Mouse (Mus musculus): ENCODE results near the gene Rabgap1l. TPM values are rescaled to one million over a fixed set of nuclear protein-coding genes. Genes with fewer than 3 reads are reported as not detected.
A peak's percentile ranks its signal among the peaks of the same experiment; 100 is the strongest.
"Not testable (repeated sequence)": the region's sequence is repeated elsewhere in the genome, so short reads cannot be mapped to it uniquely, and the experiment has no call there.

Gene Rabgap1l
- polyA plus RNA-seq, 1 experiment: 12.9 TPM

GRCm38 (mm10) chr1:160292058-160292457 lies 501.0 kb downstream of the Rabgap1l start:
- Histone ChIP-seq H3K4me3 (ENCODE audit: insufficient read depth, low read depth, low read length) (no peak overlapping the region), H3K4me1 (ENCODE audit: control insufficient read depth, insufficient read depth, low read length) (peaks cover 4% of the 10 kb centered on the region), H3K27ac (ENCODE audit: insufficient read depth, low read depth, low read length) (no peak overlapping the region), H3K36me3 (ENCODE audit: control insufficient read depth, insufficient read depth, low read length) (no peaks in the 10 kb centered on the region), H3K27me3 (replicated peaks; ENCODE audit: control insufficient read depth, insufficient read depth, low read length) (no peaks in the 10 kb centered on the region)
- TF ChIP-seq POLR2A (IDR thresholded peaks at IDR 0.05; ENCODE audit: low read depth, low read length): no peak
- no peak for TF ChIP-seq CTCF (conservative IDR thresholded peaks at IDR 0.05; ENCODE audit: insufficient read depth, insufficient read length, low read depth, low read length)
- no peak for DNase-seq
- WGBS: 94% methylated on average over 2 of the region's 2 CpGs

GRCm38 (mm10) chr1:160290242-160290641 lies 502.8 kb downstream of the Rabgap1l start:
- peak overlapping the region; percentile 74 for H3K27ac ChIP-seq (ENCODE audit: insufficient read depth, low read depth, low read length)
- TF ChIP-seq CTCF (conservative IDR thresholded peaks at IDR 0.05; ENCODE audit: insufficient read depth, insufficient read length, low read depth, low read length) (no peak), POLR2A (IDR thresholded peaks at IDR 0.05; ENCODE audit: low read depth, low read length) (no peak)
- no peaks in the 10 kb centered on the region for H3K27me3 ChIP-seq (replicated peaks; ENCODE audit: control insufficient read depth, insufficient read depth, low read length)
- peak; percentile 65 for DNase-seq
- no peak overlapping the region for H3K4me3 ChIP-seq (ENCODE audit: insufficient read depth, low read depth, low read length)
- peaks cover 4% of the 10 kb centered on the region for H3K4me1 ChIP-seq (ENCODE audit: control insufficient read depth, insufficient read depth, low read length)
- H3K36me3 ChIP-seq (ENCODE audit: control insufficient read depth, insufficient read depth, low read length): no peaks in the 10 kb centered on the region
- WGBS: 40% methylated on average over 9 of the region's 9 CpGs

- DNase-seq: no peak
- H3K4me1 ChIP-seq (ENCODE audit: control insufficient read depth, insufficient read depth, low read length): peaks cover 4% of the 10 kb centered on the region
- no peak overlapping the region for H3K4me3 ChIP-seq (ENCODE audit: insufficient read depth, low read depth, low read length)
- no peaks in the 10 kb centered on the region for H3K27me3 ChIP-seq (replicated peaks; ENCODE audit: control insufficient read depth, insufficient read depth, low read length)
- no peak overlapping the region for H3K27ac ChIP-seq (ENCODE audit: insufficient read depth, low read depth, low read length)
- no peaks in the 10 kb centered on the region for H3K36me3 ChIP-seq (ENCODE audit: control insufficient read depth, insufficient read depth, low read length)
- 71% methylated on average over 5 of the region's 5 CpGs for WGBS
- TF ChIP-seq POLR2A (IDR thresholded peaks at IDR 0.05; ENCODE audit: low read depth, low read length) (no peak), CTCF (conservative IDR thresholded peaks at IDR 0.05; ENCODE audit: insufficient read depth, insufficient read length, low read depth, low read length) (no peak)
Measured at GRCm38 (mm10) chr1:160287058-160287645, 505.9 kb downstream of the Rabgap1l start.

GRCm38 (mm10) chr1:160286400-160287057 lies 506.5 kb downstream of the Rabgap1l start:
- no peaks in the 10 kb centered on the region for H3K36me3 ChIP-seq (ENCODE audit: control insufficient read depth, insufficient read depth, low read length)
- no peak for TF ChIP-seq POLR2A (IDR thresholded peaks at IDR 0.05; ENCODE audit: low read depth, low read length)
- no peak for TF ChIP-seq CTCF (conservative IDR thresholded peaks at IDR 0.05; ENCODE audit: insufficient read depth, insufficient read length, low read depth, low read length)
- WGBS: 62% methylated on average over 7 of the region's 7 CpGs
- no peaks in the 10 kb centered on the region for H3K27me3 ChIP-seq (replicated peaks; ENCODE audit: control insufficient read depth, insufficient read depth, low read length)
- H3K4me1 ChIP-seq (ENCODE audit: control insufficient read depth, insufficient read depth, low read length): peaks cover 4% of the 10 kb centered on the region
- DNase-seq: no peak
- no peak overlapping the region for H3K4me3 ChIP-seq (ENCODE audit: insufficient read depth, low read depth, low read length)
- H3K27ac ChIP-seq (ENCODE audit: insufficient read depth, low read depth, low read length): no peak overlapping the region

- no peaks in the 10 kb centered on the region for H3K36me3 ChIP-seq (ENCODE audit: control insufficient read depth, insufficient read depth, low read length)
- no peaks in the 10 kb centered on the region for H3K27me3 ChIP-seq (replicated peaks; ENCODE audit: control insufficient read depth, insufficient read depth, low read length)
- H3K4me1 ChIP-seq (ENCODE audit: control insufficient read depth, insufficient read depth, low read length): 0 out of 2 replicates have a peak, but pooled peaks cover 4% of the 10 kb centered on the region
- 89% methylated on average over 4 of the region's 4 CpGs for WGBS
- no peak overlapping the region for H3K4me3 ChIP-seq (ENCODE audit: insufficient read depth, low read depth, low read length)
- TF ChIP-seq CTCF (conservative IDR thresholded peaks at IDR 0.05; ENCODE audit: insufficient read depth, insufficient read length, low read depth, low read length): no peak
- no peak for TF ChIP-seq POLR2A (IDR thresholded peaks at IDR 0.05; ENCODE audit: low read depth, low read length)
- DNase-seq: no peak
- no peak overlapping the region for H3K27ac ChIP-seq (ENCODE audit: insufficient read depth, low read depth, low read length)
Measured at GRCm38 (mm10) chr1:160284241-160284640, 508.8 kb downstream of the Rabgap1l start.

- not testable (repeated sequence) for H3K27me3 ChIP-seq (replicated peaks; ENCODE audit: control insufficient read depth, insufficient read depth, low read length)
- 97% methylated on average over 2 of the region's 2 CpGs for WGBS
Measured at GRCm38 (mm10) chr1:160282166-160282874, 510.7 kb downstream of the Rabgap1l start.

More at GRCm38 (mm10) chr1:160282166-160282874, 510.7 kb downstream of the Rabgap1l start:
- not testable (repeated sequence) for H3K4me1 ChIP-seq (ENCODE audit: control insufficient read depth, insufficient read depth, low read length); H3K4me3 ChIP-seq (ENCODE audit: insufficient read depth, low read depth, low read length); H3K36me3 ChIP-seq (ENCODE audit: control insufficient read depth, insufficient read depth, low read length); DNase-seq; H3K27ac ChIP-seq (ENCODE audit: insufficient read depth, low read depth, low read length)
